9 mouse cellular contexts compared by ENCODE assay signal in the genomic region with DNA sequence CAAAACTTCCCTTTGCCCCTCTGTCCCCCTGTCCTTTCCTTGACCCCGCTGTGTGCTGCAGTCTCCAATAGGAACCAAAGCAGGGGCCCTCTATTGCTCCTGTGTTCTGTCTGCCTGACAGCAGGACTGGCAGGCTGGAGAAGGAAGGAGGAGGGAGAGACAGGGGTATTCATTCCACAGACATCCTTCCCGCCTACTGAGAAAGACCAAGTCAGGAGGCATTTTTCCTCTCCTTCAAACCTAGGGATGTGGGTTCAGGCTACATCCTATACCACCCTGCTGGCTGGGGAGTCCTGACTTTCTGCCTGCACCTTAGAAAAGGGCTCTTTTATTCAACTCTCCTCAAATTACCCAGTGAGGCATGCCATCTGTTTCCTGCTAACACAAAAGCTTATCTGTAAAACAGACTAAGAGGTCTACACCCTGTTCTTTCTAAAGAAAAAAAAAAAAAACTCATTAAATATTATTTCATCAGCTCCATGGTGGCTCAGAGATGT.
DNase-seq lines count a peak whose midpoint lies in the region; ATAC-seq lines count a peak whose summit lies in the region.
"Had no signal": no experiment of that assay in that cellular context is flagged by ENCODE, and none has a peak within 500 bp of the region (broad histone marks: within the 10 kb centered on the region; RNA-seq: fewer than 3 reads in every experiment).

No protein-coding gene starts in this region.

- DNase-seq in heart, embryonic 10.5 days (ENCODE audit: low spot score) = peak; percentile 87
- DNase-seq in heart, postnatal 25 days (ENCODE audit: low spot score) = no peak
- no peak for DNase-seq in midbrain, embryonic 10.5 days (ENCODE audit: low spot score)
- DNase-seq in limb, embryonic 11.5 days (ENCODE audit: low spot score) = peak; percentile 56
- peak; percentile 54 for DNase-seq in yolk sac, embryonic 10.5 days (ENCODE audit: low spot score)
- no peak for DNase-seq in right cerebral cortex, postnatal 36 days (ENCODE audit: low spot score in 2 of 2)
- no peak for DNase-seq in spleen, adult 12 weeks (ENCODE audit: low spot score)

- H3K27me3 ChIP-seq in heart, embryonic 10.5 days (ENCODE audit: insufficient read depth, poor library complexity, severe bottlenecking) = no peaks in the 10 kb centered on the region
- no peaks in the 10 kb centered on the region for H3K27me3 ChIP-seq in midbrain, embryonic 10.5 days (ENCODE audit: low read depth, poor library complexity, severe bottlenecking)
- H3K27me3 ChIP-seq in midbrain, embryonic 16.5 days (ENCODE audit: control insufficient read depth, insufficient read depth, low read depth, low read length) = no peaks in the 10 kb centered on the region
- H3K27me3 ChIP-seq in limb, embryonic 11.5 days (ENCODE audit: control insufficient read depth, insufficient read depth, low read length) = no peaks in the 10 kb centered on the region
- H3K27me3 ChIP-seq: embryonic facial prominence, embryonic 15.5 days had no signal

- peak overlapping the region; percentile 80 for H3K27ac ChIP-seq in heart, embryonic 10.5 days
- peak overlapping the region; percentile 64 for H3K27ac ChIP-seq in midbrain, embryonic 10.5 days (replicated peaks)
- no peak overlapping the region for H3K27ac ChIP-seq in midbrain, embryonic 16.5 days (ENCODE audit: low read length)
- peak overlapping the region; percentile 57; the same call in 1 of the 2 replicates for H3K27ac ChIP-seq in limb, embryonic 11.5 days (replicated peaks; ENCODE audit: low read depth, low read length)
- H3K27ac ChIP-seq: embryonic facial prominence, embryonic 15.5 days had no signal

- WGBS in heart, embryonic 10.5 days = 7% methylated on average over 2 of the region's 2 CpGs
- WGBS in midbrain, embryonic 10.5 days = 14% methylated on average over 2 of the region's 2 CpGs
- 24% methylated on average over 2 of the region's 2 CpGs for WGBS in midbrain, embryonic 16.5 days
- 19% methylated on average over 2 of the region's 2 CpGs for WGBS in limb, embryonic 11.5 days

- intact Hi-C loops in heart, postnatal 25 days (cut with DNase I) = no loop called here

- H3K9me3 ChIP-seq in heart, embryonic 10.5 days = no peaks in the 10 kb centered on the region
- H3K9me3 ChIP-seq in midbrain, embryonic 10.5 days (replicated peaks) = no peaks in the 10 kb centered on the region
- no peaks in the 10 kb centered on the region for H3K9me3 ChIP-seq in midbrain, embryonic 16.5 days (replicated peaks; ENCODE audit: control insufficient read depth, low read length, poor library complexity, severe bottlenecking)
- H3K9me3 ChIP-seq in limb, embryonic 11.5 days (ENCODE audit: control insufficient read depth, low read length) = no peaks in the 10 kb centered on the region
- H3K9me3 ChIP-seq: embryonic facial prominence, embryonic 15.5 days had no signal

- no peak overlapping the region for H3K4me3 ChIP-seq in heart, embryonic 10.5 days
- no peak overlapping the region for H3K4me3 ChIP-seq in midbrain, embryonic 10.5 days
- no peak overlapping the region for H3K4me3 ChIP-seq in midbrain, embryonic 16.5 days (ENCODE audit: low read depth, low read length)
- no peak overlapping the region for H3K4me3 ChIP-seq in limb, embryonic 11.5 days (ENCODE audit: low read depth, low read length)
- H3K4me3 ChIP-seq: embryonic facial prominence, embryonic 15.5 days had no signal

- H3K4me2 ChIP-seq in midbrain, embryonic 16.5 days (ENCODE audit: low read length) = no peak overlapping the region
- H3K4me2 ChIP-seq in limb, embryonic 11.5 days (ENCODE audit: low read depth, severe bottlenecking) = no peak overlapping the region
- H3K4me2 ChIP-seq: embryonic facial prominence, embryonic 15.5 days had no signal

- no peak for ATAC-seq in midbrain, embryonic 16.5 days
- ATAC-seq in limb, embryonic 11.5 days (ENCODE audit: insufficient number of reproducible peaks, low FRiP score, low TSS enrichment, low read depth) = peak; percentile 81

- no peak overlapping the region for H3K9ac ChIP-seq in midbrain, embryonic 16.5 days (ENCODE audit: low read depth, low read length)
- H3K9ac ChIP-seq in limb, embryonic 11.5 days (ENCODE audit: low read length) = no peak overlapping the region
- H3K9ac ChIP-seq: embryonic facial prominence, embryonic 15.5 days had no signal

- peaks cover 22% of the 10 kb centered on the region for H3K4me1 ChIP-seq in heart, embryonic 10.5 days
- peaks cover 13% of the 10 kb centered on the region for H3K4me1 ChIP-seq in midbrain, embryonic 10.5 days
- no peaks in the 10 kb centered on the region for H3K4me1 ChIP-seq in midbrain, embryonic 16.5 days (ENCODE audit: control insufficient read depth, insufficient read depth, low read length)
- peaks cover 3% of the 10 kb centered on the region; the same call in 1 of the 2 replicates for H3K4me1 ChIP-seq in limb, embryonic 11.5 days (ENCODE audit: control insufficient read depth, insufficient read depth, low read length)

- no peaks in the 10 kb centered on the region for H3K36me3 ChIP-seq in heart, embryonic 10.5 days
- H3K36me3 ChIP-seq in midbrain, embryonic 10.5 days = no peaks in the 10 kb centered on the region
- no peaks in the 10 kb centered on the region for H3K36me3 ChIP-seq in midbrain, embryonic 16.5 days (ENCODE audit: control insufficient read depth, insufficient read depth, low read length)
- H3K36me3 ChIP-seq in limb, embryonic 11.5 days (ENCODE audit: control insufficient read depth, insufficient read depth, low read length) = no peaks in the 10 kb centered on the region
- H3K36me3 ChIP-seq: embryonic facial prominence, embryonic 15.5 days had no signal

Comparison
In these comparisons a context has a peak if more than half of its experiments do, and no peak if none do; other contexts are left out.
1. DNase-seq: peak in heart, embryonic 10.5 days (single experiment), limb, embryonic 11.5 days (single experiment) and yolk sac, embryonic 10.5 days (single experiment); none in heart, postnatal 25 days (single experiment), midbrain, embryonic 10.5 days (single experiment), right cerebral cortex, postnatal 36 days (0 of 2) and spleen, adult 12 weeks (single experiment).